Mouse (Mus musculus) cerebellum, adult 11 months (tissue): Measurements from ENCODE around the gene 1700007K13Rik.

Experiments
- DNase-seq: peaks from one replicate; pipeline ENCODE4 v3.0.0; 2022

1700007K13Rik gene

DNA sequence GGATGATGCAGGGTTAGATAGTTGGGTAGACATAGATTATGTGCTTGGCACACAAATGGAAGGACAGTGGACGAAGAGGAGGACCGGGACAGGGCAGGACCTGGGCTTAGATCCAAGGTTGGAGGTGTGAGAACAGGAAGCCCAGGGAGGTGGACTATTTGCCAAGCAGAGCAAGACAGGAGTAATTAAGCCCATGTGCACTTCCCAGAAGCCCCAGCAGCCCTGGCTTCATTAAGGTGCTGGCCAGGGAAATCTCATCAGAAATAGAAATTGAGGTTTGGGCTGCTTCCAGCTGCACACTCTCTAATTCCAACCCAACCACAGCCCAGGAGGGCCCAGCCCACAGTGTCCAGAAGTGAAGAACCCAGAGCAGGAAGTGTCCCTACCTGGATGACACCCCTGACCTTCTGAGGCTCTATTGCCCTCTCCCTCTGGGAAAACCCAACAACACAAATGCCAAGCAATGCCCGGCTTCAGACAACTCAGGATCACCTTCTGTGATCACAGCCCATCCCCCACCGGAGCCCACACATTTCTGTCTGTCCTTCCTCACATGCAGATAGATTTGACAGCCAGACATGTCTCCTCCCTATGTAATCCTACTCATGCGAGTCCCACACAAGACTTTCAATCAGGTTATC is 51.9 kb downstream of the 1700007K13Rik start:
- peak; percentile 59 for DNase-seq

DNA sequence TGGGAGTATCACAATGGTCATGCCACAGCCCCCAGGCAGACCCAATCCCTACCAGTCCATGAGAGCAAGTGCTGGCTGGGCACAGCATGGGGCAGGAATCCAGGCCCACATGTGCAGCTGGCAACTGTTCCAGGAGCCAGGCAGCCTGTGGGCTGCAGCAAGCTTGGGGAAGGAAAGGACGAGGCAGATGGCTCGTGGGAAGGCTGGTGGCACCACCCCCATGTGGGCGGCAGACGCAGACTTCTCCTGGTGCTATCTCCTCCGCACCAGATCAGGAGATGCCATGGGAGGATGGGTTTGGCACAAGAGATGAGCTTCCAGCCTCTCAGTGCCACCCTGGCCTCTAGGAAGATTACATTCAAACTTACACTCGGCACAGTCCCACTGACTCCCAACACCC is 53.2 kb downstream of the 1700007K13Rik start:
- DNase-seq, result peak; percentile 69
